10 mouse cellular contexts compared by ENCODE assay signal in genomic region chr12:100455453-100455852, GRCm38 (mm10).
A peak's percentile ranks its signal among the peaks of the same experiment; 100 is the strongest.
DNase-seq lines count a peak whose midpoint lies in the region; ATAC-seq lines count a peak whose summit lies in the region.
"Had no signal": no experiment of that assay in that cellular context is flagged by ENCODE, and none has a peak within 500 bp of the region (broad histone marks: within the 10 kb centered on the region; RNA-seq: fewer than 3 reads in every experiment).

No protein-coding gene starts in this region.

- no peak overlapping the region for H3K9ac ChIP-seq in intestine, embryonic 16.5 days (ENCODE audit: low read depth, low read length)
- no peak overlapping the region for H3K9ac ChIP-seq in intestine, embryonic 15.5 days
- H3K9ac ChIP-seq in embryonic facial prominence, embryonic 14.5 days (ENCODE audit: low read depth, low read length): no peak overlapping the region
- H3K9ac ChIP-seq: limb, embryonic 13.5 days; midbrain, embryonic 12.5 days had no signal

- no peak overlapping the region for H3K4me3 ChIP-seq in intestine, embryonic 16.5 days (ENCODE audit: low read length)
- no peak overlapping the region for H3K4me3 ChIP-seq in intestine, embryonic 15.5 days (replicated peaks)
- no peak overlapping the region for H3K4me3 ChIP-seq in embryonic facial prominence, embryonic 14.5 days (ENCODE audit: low read depth, low read length)
- H3K4me3 ChIP-seq: limb, embryonic 13.5 days; midbrain, embryonic 12.5 days had no signal

- H3K9me3 ChIP-seq in intestine, embryonic 16.5 days (ENCODE audit: control insufficient read depth, low read length): no peaks in the 10 kb centered on the region
- H3K9me3 ChIP-seq in intestine, embryonic 15.5 days: no peaks in the 10 kb centered on the region
- H3K9me3 ChIP-seq in embryonic facial prominence, embryonic 14.5 days (ENCODE audit: control insufficient read depth, low read length): no peaks in the 10 kb centered on the region
- H3K9me3 ChIP-seq: limb, embryonic 13.5 days; midbrain, embryonic 12.5 days had no signal

- H3K27me3 ChIP-seq in intestine, embryonic 16.5 days (replicated peaks; ENCODE audit: control insufficient read depth, insufficient read depth, low read length): no peaks in the 10 kb centered on the region
- H3K27me3 ChIP-seq in intestine, embryonic 15.5 days (replicated peaks): no peaks in the 10 kb centered on the region
- no peaks in the 10 kb centered on the region for H3K27me3 ChIP-seq in embryonic facial prominence, embryonic 14.5 days (replicated peaks; ENCODE audit: control insufficient read depth, insufficient read depth, low read length)
- H3K27me3 ChIP-seq: limb, embryonic 13.5 days; midbrain, embryonic 12.5 days had no signal

- H3K27ac ChIP-seq in intestine, embryonic 16.5 days (ENCODE audit: low read length): 0 out of 2 replicates have a peak overlapping the region, but pooled peaks have one; percentile 2
- no peak overlapping the region for H3K27ac ChIP-seq in intestine, embryonic 15.5 days
- H3K27ac ChIP-seq in embryonic facial prominence, embryonic 14.5 days (replicated peaks; ENCODE audit: low read depth, low read length): no peak overlapping the region
- H3K27ac ChIP-seq: limb, embryonic 13.5 days; midbrain, embryonic 12.5 days had no signal

- no peak overlapping the region for H3K4me2 ChIP-seq in intestine, embryonic 16.5 days (ENCODE audit: low read depth, low read length)
- no peak overlapping the region for H3K4me2 ChIP-seq in intestine, embryonic 15.5 days (replicated peaks)
- no peak overlapping the region for H3K4me2 ChIP-seq in embryonic facial prominence, embryonic 14.5 days (ENCODE audit: low read depth, low read length)
- H3K4me2 ChIP-seq: limb, embryonic 13.5 days; midbrain, embryonic 12.5 days had no signal

- no peaks in the 10 kb centered on the region for H3K36me3 ChIP-seq in intestine, embryonic 16.5 days (ENCODE audit: control insufficient read depth, insufficient read depth, low read length)
- no peaks in the 10 kb centered on the region for H3K36me3 ChIP-seq in intestine, embryonic 15.5 days
- H3K36me3 ChIP-seq in embryonic facial prominence, embryonic 14.5 days (ENCODE audit: control insufficient read depth, insufficient read depth, low read length): no peaks in the 10 kb centered on the region
- H3K36me3 ChIP-seq: midbrain, embryonic 12.5 days had no signal

- no peak for ATAC-seq in intestine, embryonic 16.5 days
- ATAC-seq in intestine, embryonic 15.5 days: no peak
- peak; percentile 72; the same call in 1 of the 2 replicates for ATAC-seq in embryonic facial prominence, embryonic 14.5 days (ENCODE audit: low read depth)
- ATAC-seq in megakaryocyte, adult 5-6 weeks (ENCODE audit: poor library complexity, severe bottlenecking): no peak

- 74% methylated on average over 2 of the region's 2 CpGs for WGBS in intestine, embryonic 16.5 days
- WGBS in intestine, embryonic 15.5 days: 88% methylated on average over 2 of the region's 2 CpGs
- 65% methylated on average over 2 of the region's 2 CpGs for WGBS in embryonic facial prominence, embryonic 14.5 days

- peak; percentile 69 for DNase-seq in adipocyte (ENCODE audit: low spot score)
- no peak for DNase-seq in embryonic facial prominence, embryonic 14.5 days (ENCODE audit: low spot score)
- peak; percentile 69 for DNase-seq in heart, postnatal 4 days
- DNase-seq in right cerebral cortex, postnatal 36 days (ENCODE audit: low spot score in 2 of 2): no peak
- no peak for DNase-seq in frontal cortex, postnatal 36 days (ENCODE audit: low spot score in 2 of 2)

- H3K4me1 ChIP-seq in intestine, embryonic 16.5 days (ENCODE audit: control insufficient read depth, insufficient read depth, low read length): no peaks in the 10 kb centered on the region
- H3K4me1 ChIP-seq in intestine, embryonic 15.5 days (replicated peaks): no peaks in the 10 kb centered on the region
- H3K4me1 ChIP-seq in embryonic facial prominence, embryonic 14.5 days (ENCODE audit: control insufficient read depth, insufficient read depth, low read length): no peaks in the 10 kb centered on the region
- H3K4me1 ChIP-seq: limb, embryonic 13.5 days; midbrain, embryonic 12.5 days had no signal

Comparison
In these comparisons a context has a peak if more than half of its experiments do, and no peak if none do; other contexts are left out.
1. DNase-seq: peak in adipocyte (single experiment) and heart, postnatal 4 days (single experiment); none in embryonic facial prominence, embryonic 14.5 days (single experiment), right cerebral cortex, postnatal 36 days (0 of 2) and frontal cortex, postnatal 36 days (0 of 2).